Mouse (Mus musculus): ENCODE results near the gene Ncbp3. TPM values are rescaled to one million over a fixed set of nuclear protein-coding genes. Genes with fewer than 3 reads are reported as not detected.
"Not testable (repeated sequence)": the region's sequence is repeated elsewhere in the genome, so short reads cannot be mapped to it uniquely, and the experiment has no call there.

Ncbp3 gene
- polyA plus RNA-seq, 1 experiment from 2014 or later: 11.6 TPM

GRCm38 (mm10) chr11:73094231-73094995, 46.8 kb downstream of the Ncbp3 start:
- no peak overlapping the region for H3K27ac ChIP-seq (replicated peaks)
- H3K9ac ChIP-seq: no peak overlapping the region
- no peak for ATAC-seq (ENCODE audit: low read depth)
- no peak overlapping the region for H3K4me2 ChIP-seq
- 77% methylated on average over 11 of the region's 11 CpGs for WGBS
- H3K9me3 ChIP-seq: no peaks in the 10 kb centered on the region
- H3K4me1 ChIP-seq (replicated peaks): no peaks in the 10 kb centered on the region
- no peak overlapping the region for H3K4me3 ChIP-seq
- H3K36me3 ChIP-seq: no peaks in the 10 kb centered on the region
- H3K27me3 ChIP-seq: no peaks in the 10 kb centered on the region

GRCm38 (mm10) chr11:73098860-73099259, 51.3 kb downstream of the Ncbp3 start:
- no peak overlapping the region for H3K27ac ChIP-seq (replicated peaks)
- H3K9ac ChIP-seq: no peak overlapping the region
- no peak for ATAC-seq (ENCODE audit: low read depth)
- H3K36me3 ChIP-seq: no peaks in the 10 kb centered on the region
- 63% methylated on average over 5 of the region's 5 CpGs for WGBS
- no peaks in the 10 kb centered on the region for H3K4me1 ChIP-seq (replicated peaks)
- H3K4me2 ChIP-seq: no peak overlapping the region
- no peak overlapping the region for H3K4me3 ChIP-seq
- H3K27me3 ChIP-seq: no peaks in the 10 kb centered on the region
- H3K9me3 ChIP-seq: no peaks in the 10 kb centered on the region

DNA sequence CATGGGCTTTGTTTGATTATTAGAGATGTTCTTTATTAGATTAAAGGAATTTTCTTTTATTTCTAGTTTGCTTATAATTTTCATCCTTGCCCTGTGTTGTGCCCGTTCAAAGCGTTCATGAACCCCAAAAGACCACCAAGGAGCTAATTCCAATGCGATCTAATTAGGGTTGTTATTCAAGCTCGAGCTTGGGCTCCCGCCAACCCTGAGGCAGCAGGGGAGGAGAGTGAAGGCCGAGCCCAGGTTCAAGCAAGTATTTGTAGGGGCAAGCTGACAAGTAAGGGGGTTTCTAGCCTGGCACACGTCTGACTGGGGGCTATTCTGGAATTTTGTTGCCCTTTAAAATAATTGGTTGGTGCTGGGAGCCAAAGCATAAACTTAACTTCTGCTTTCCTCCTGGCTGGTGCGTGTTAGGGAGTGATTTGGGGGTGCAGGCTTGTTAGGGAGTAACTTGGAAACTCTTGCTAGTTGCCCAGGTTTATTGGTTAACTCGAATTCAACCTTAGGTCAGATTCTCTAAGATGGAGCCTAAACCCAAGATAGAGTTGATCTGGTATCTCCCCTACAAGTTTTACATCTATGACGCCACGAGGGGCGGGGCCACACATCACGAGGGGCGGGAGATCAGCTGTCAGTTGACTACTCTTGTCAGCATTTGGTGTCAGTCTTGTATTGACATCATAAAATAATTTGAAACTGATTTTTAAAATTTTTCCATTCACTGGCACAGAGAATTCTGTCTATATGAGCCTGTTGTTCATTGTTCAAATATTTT, 52.6 kb downstream of the Ncbp3 start:
- Histone ChIP-seq H3K36me3 (no peaks in the 10 kb centered on the region), H3K4me1 (replicated peaks) (no peaks in the 10 kb centered on the region), H3K9ac (no peak overlapping the region), H3K27ac (replicated peaks) (no peak overlapping the region), H3K4me3 (no peak overlapping the region), H3K4me2 (no peak overlapping the region), H3K9me3 (no peaks in the 10 kb centered on the region), H3K27me3 (no peaks in the 10 kb centered on the region)
- WGBS: 71% methylated on average over 14 of the region's 14 CpGs
- ATAC-seq (ENCODE audit: low read depth): no peak

GRCm38 (mm10) chr11:73101308-73101707, 53.7 kb downstream of the Ncbp3 start:
- H3K4me1 ChIP-seq (replicated peaks): no peaks in the 10 kb centered on the region
- WGBS: 87% methylated on average over 4 of the region's 4 CpGs
- no peaks in the 10 kb centered on the region for H3K9me3 ChIP-seq
- no peak overlapping the region for H3K4me2 ChIP-seq
- no peak overlapping the region for H3K4me3 ChIP-seq
- no peaks in the 10 kb centered on the region for H3K27me3 ChIP-seq
- no peak for ATAC-seq (ENCODE audit: low read depth)
- H3K27ac ChIP-seq (replicated peaks): no peak overlapping the region
- H3K9ac ChIP-seq: no peak overlapping the region
- H3K36me3 ChIP-seq: no peaks in the 10 kb centered on the region

GRCm38 (mm10) chr11:73105246-73105645, 57.7 kb downstream of the Ncbp3 start:
- Histone ChIP-seq H3K36me3 (no peaks in the 10 kb centered on the region), H3K27ac (replicated peaks) (no peak overlapping the region)
- 70% methylated on average over 3 of the region's 3 CpGs for WGBS

GRCm38 (mm10) chr11:73107358-73107757, 59.8 kb downstream of the Ncbp3 start:
- ATAC-seq (ENCODE audit: low read depth); H3K4me3 ChIP-seq; H3K4me2 ChIP-seq; H3K9ac ChIP-seq; H3K27me3 ChIP-seq; H3K27ac ChIP-seq (replicated peaks); H3K9me3 ChIP-seq; H3K36me3 ChIP-seq; H3K4me1 ChIP-seq (replicated peaks): not testable (repeated sequence)
- WGBS: 57% methylated on average over 3 of the region's 3 CpGs

More at GRCm38 (mm10) chr11:73105246-73105645, 57.7 kb downstream of the Ncbp3 start:
- no peak for ATAC-seq (ENCODE audit: low read depth)
- Histone ChIP-seq H3K4me2 (no peak overlapping the region), H3K9me3 (no peaks in the 10 kb centered on the region), H3K9ac (no peak overlapping the region), H3K4me1 (replicated peaks) (no peaks in the 10 kb centered on the region), H3K4me3 (no peak overlapping the region), H3K27me3 (no peaks in the 10 kb centered on the region)

DNA sequence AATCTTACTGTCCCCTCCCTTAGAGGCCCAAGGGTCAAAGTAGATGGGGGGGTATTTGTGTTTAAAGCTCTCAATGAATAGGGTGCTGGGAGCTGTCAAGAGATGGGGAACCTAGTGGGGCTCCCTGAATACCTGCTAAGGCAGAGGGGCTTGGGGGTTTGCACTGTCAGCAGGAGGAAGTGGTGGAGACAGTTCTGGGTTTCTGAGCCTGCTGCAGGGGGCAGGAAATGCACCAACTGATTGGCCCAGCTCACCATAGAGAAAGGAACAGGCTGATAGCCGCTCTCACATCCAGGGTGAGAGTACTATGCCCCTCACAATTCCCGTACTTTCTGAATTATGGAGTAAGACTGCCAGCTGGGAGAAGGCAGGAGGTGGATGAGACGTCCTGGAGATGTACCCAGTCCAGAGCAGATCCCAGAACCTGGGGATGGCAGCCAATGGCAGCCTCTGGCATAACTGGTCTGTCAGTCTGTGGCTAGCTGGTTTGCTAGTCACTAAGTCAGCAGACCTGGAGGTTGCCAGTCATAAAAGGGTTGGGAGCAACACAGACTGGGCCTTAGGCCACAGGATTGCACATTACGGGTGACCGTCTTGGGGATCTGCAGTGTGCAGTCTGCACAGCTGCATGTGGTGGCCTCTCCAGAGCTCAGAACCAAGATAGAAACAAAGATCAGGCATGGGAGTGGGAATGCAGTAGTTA, 60.8 kb downstream of the Ncbp3 start:
- ATAC-seq (ENCODE audit: low read depth): no peak
- H3K4me2 ChIP-seq: no peak overlapping the region
- H3K4me1 ChIP-seq (replicated peaks): no peaks in the 10 kb centered on the region
- no peak overlapping the region for H3K4me3 ChIP-seq
- H3K36me3 ChIP-seq: no peaks in the 10 kb centered on the region
- WGBS: 75% methylated on average over 5 of the region's 5 CpGs
- H3K9me3 ChIP-seq: no peaks in the 10 kb centered on the region
- no peak overlapping the region for H3K27ac ChIP-seq (replicated peaks)
- H3K27me3 ChIP-seq: no peaks in the 10 kb centered on the region
- H3K9ac ChIP-seq: no peak overlapping the region

DNA sequence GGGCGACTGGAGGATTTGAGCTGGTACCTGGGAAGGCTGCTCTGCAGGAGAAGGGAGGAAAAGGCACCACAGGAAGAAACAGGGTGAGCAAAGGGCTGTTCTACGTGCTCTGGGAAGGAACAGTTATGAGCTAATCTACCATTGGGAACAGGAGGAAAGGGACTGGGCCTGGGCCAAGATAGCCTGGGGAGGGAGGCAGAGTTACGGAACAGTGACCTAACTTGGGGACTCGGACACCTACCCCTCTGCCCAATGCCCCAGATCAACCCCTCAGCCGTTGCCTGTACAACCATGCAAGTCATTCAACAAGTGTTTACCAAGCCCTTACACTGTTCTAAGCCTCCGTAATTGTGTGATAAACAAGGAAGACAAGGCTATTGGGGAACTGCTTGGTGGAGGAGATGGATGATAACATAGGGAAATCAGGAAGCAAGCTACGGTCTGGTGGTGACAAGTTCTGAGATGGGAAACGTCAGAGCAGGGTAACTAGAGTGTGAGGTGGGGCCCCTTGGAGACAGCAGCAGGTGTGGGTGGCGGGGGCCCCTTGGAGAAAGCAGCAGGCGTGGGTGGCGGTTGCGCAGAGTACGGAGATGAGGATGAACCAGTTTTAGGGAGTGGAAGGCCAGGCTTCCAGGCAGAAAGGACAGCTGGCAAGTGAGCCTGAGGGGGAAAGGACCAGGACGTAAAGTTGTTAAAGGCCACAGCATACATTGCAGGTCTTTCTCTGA, 61.5 kb downstream of the Ncbp3 start:
- Histone ChIP-seq H3K4me2 (no peak overlapping the region), H3K36me3 (no peaks in the 10 kb centered on the region), H3K4me3 (no peak overlapping the region), H3K4me1 (replicated peaks) (no peaks in the 10 kb centered on the region), H3K9me3 (no peaks in the 10 kb centered on the region), H3K27me3 (no peaks in the 10 kb centered on the region), H3K27ac (replicated peaks) (no peak overlapping the region), H3K9ac (no peak overlapping the region)
- 83% methylated on average over 14 of the region's 14 CpGs for WGBS
- ATAC-seq (ENCODE audit: low read depth): no peak

DNA sequence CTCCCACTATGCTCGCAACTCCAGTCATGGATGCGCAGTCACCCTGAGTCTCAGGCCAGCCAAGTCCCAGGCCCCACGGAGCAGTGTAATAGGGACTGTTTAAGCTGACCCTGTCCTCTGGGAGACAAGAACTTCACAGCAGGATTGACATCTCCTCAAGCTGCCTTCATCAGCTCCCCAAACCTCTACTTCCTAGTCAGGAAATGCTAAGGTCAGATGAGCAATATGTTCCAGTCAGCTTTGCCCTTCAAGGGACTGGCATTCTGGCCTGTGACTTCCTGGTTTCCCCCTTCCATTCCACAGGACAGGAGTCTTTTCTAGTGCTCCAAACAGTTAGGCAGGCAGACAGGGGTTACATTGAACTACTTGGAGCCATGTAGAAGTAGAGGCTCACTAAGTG, 62.4 kb downstream of the Ncbp3 start:
- H3K4me3 ChIP-seq: no peak overlapping the region
- no peaks in the 10 kb centered on the region for H3K9me3 ChIP-seq
- 82% methylated on average over 3 of the region's 3 CpGs for WGBS
- no peak overlapping the region for H3K9ac ChIP-seq
- no peak overlapping the region for H3K4me2 ChIP-seq
- no peak for ATAC-seq (ENCODE audit: low read depth)
- H3K4me1 ChIP-seq (replicated peaks): no peaks in the 10 kb centered on the region
- H3K27ac ChIP-seq (replicated peaks): no peak overlapping the region
- no peaks in the 10 kb centered on the region for H3K27me3 ChIP-seq
- no peaks in the 10 kb centered on the region for H3K36me3 ChIP-seq

GRCm38 (mm10) chr11:73111414-73111813, 63.8 kb downstream of the Ncbp3 start:
- no peak overlapping the region for H3K4me3 ChIP-seq
- no peak for ATAC-seq (ENCODE audit: low read depth)
- WGBS: 72% methylated on average over 6 of the region's 6 CpGs
- no peak overlapping the region for H3K9ac ChIP-seq
- no peaks in the 10 kb centered on the region for H3K4me1 ChIP-seq (replicated peaks)
- H3K27me3 ChIP-seq: no peaks in the 10 kb centered on the region
- H3K9me3 ChIP-seq: no peaks in the 10 kb centered on the region
- H3K4me2 ChIP-seq: no peak overlapping the region
- H3K27ac ChIP-seq (replicated peaks): no peak overlapping the region
- H3K36me3 ChIP-seq: no peaks in the 10 kb centered on the region

GRCm38 (mm10) chr11:73126495-73126894, 78.9 kb downstream of the Ncbp3 start:
- no peaks in the 10 kb centered on the region for H3K4me1 ChIP-seq (replicated peaks)
- no peak overlapping the region for H3K9ac ChIP-seq
- H3K27me3 ChIP-seq: no peaks in the 10 kb centered on the region
- no peak for ATAC-seq (ENCODE audit: low read depth)
- no peak overlapping the region for H3K27ac ChIP-seq (replicated peaks)
- no peak overlapping the region for H3K4me3 ChIP-seq
- 91% methylated on average over 6 of the region's 6 CpGs for WGBS
- H3K36me3 ChIP-seq: no peaks in the 10 kb centered on the region
- no peak overlapping the region for H3K4me2 ChIP-seq
- no peaks in the 10 kb centered on the region for H3K9me3 ChIP-seq

- WGBS: 82% methylated on average over 7 of the region's 7 CpGs
- Histone ChIP-seq H3K9me3 (no peaks in the 10 kb centered on the region), H3K4me2 (no peak overlapping the region), H3K4me1 (replicated peaks) (peaks cover 11% of the 10 kb centered on the region), H3K9ac (no peak overlapping the region), H3K4me3 (no peak overlapping the region), H3K36me3 (no peaks in the 10 kb centered on the region), H3K27me3 (no peaks in the 10 kb centered on the region), H3K27ac (replicated peaks) (no peak overlapping the region)
- ATAC-seq (ENCODE audit: low read depth): no peak
Measured at GRCm38 (mm10) chr11:73131020-73131419, 83.4 kb downstream of the Ncbp3 start.

All from neural tube, embryonic 13.5 days (tissue).